In genomic region chr5:75635385-75635784, GRCm38 (mm10) we compare ENCODE assay signal across 13 mouse cellular contexts.
DNase-seq lines count a peak whose midpoint lies in the region; ATAC-seq and TF ChIP-seq lines count a peak whose summit lies in the region.
"Had no signal": no experiment of that assay in that cellular context is flagged by ENCODE, and none has a peak within 500 bp of the region (broad histone marks: within the 10 kb centered on the region; RNA-seq: fewer than 3 reads in every experiment).

No protein-coding gene starts in this region.

- H3K27ac ChIP-seq in forebrain, postnatal 0 days (ENCODE audit: low read depth, low read length), result no peak overlapping the region
- no peak overlapping the region for H3K27ac ChIP-seq in forebrain, embryonic 15.5 days (replicated peaks)
- H3K27ac ChIP-seq: embryonic facial prominence, embryonic 10.5 days; forebrain, embryonic 10.5 days had no signal

- WGBS in forebrain, postnatal 0 days, result 41% methylated on average over 12 of the region's 12 CpGs
- 44% methylated on average over 12 of the region's 12 CpGs for WGBS in forebrain, embryonic 15.5 days

- H3K4me1 ChIP-seq in forebrain, postnatal 0 days (ENCODE audit: insufficient read depth), result no peaks in the 10 kb centered on the region
- H3K4me1 ChIP-seq in forebrain, embryonic 15.5 days, result peaks cover 7% of the 10 kb centered on the region
- H3K4me1 ChIP-seq: forebrain, embryonic 10.5 days had no signal

- H3K27me3 ChIP-seq in forebrain, postnatal 0 days (ENCODE audit: insufficient read depth, low read length), result no peaks in the 10 kb centered on the region
- no peaks in the 10 kb centered on the region for H3K27me3 ChIP-seq in forebrain, embryonic 15.5 days

- intact Hi-C loops in left cerebral cortex, postnatal 14 days (cut with DNase I), result no loop called here

- no peak for DNase-seq in forebrain, postnatal 0 days
- peak; percentile 29 to 39 for DNase-seq in right cerebral cortex, adult 2 months (ENCODE audit: low spot score in 2 of 2)
- no peak for DNase-seq in right cerebral cortex, postnatal 4 days
- DNase-seq in left cerebral cortex, postnatal 14 days (ENCODE audit: low spot score in 2 of 2), result peak; percentile 11 to 54
- peak; percentile 42 for DNase-seq in telencephalon, adult 2 months (ENCODE audit: low read depth, low spot score)
- DNase-seq in lung, postnatal 4 days, result no peak
- no peak for DNase-seq in kidney, adult 11 months
- DNase-seq: lung, postnatal 14 days; thymus, adult 18-20 months had no signal

- no peak overlapping the region for H3K4me3 ChIP-seq in forebrain, postnatal 0 days (ENCODE audit: low read depth, low read length)
- no peak overlapping the region for H3K4me3 ChIP-seq in forebrain, embryonic 15.5 days
- H3K4me3 ChIP-seq: embryonic facial prominence, embryonic 10.5 days; forebrain, embryonic 10.5 days had no signal

- ATAC-seq in forebrain, postnatal 0 days, result peak; percentile 27
- no peak; the same call in 1 of the 2 replicates for ATAC-seq in forebrain, embryonic 15.5 days (replicated peaks)

- H3K9ac ChIP-seq in forebrain, postnatal 0 days, result no peak overlapping the region
- no peak overlapping the region for H3K9ac ChIP-seq in forebrain, embryonic 15.5 days (replicated peaks)

- H3K9me3 ChIP-seq in forebrain, postnatal 0 days (ENCODE audit: low read length), result no peaks in the 10 kb centered on the region
- no peaks in the 10 kb centered on the region for H3K9me3 ChIP-seq in forebrain, embryonic 15.5 days
- H3K9me3 ChIP-seq: embryonic facial prominence, embryonic 10.5 days; forebrain, embryonic 10.5 days had no signal

- no peak overlapping the region for H3K4me2 ChIP-seq in forebrain, postnatal 0 days (ENCODE audit: low read depth)
- H3K4me2 ChIP-seq in forebrain, embryonic 15.5 days (replicated peaks), result no peak overlapping the region
- H3K4me2 ChIP-seq: liver, embryonic 11.5 days had no signal

- no peaks in the 10 kb centered on the region for H3K36me3 ChIP-seq in forebrain, postnatal 0 days (ENCODE audit: insufficient read depth)
- H3K36me3 ChIP-seq in forebrain, embryonic 15.5 days, result no peaks in the 10 kb centered on the region

- TF ChIP-seq CTCF in forebrain, postnatal 0 days (IDR thresholded peaks at IDR 0.05; ENCODE audit: low read depth), result no peak

Comparison
In these comparisons a context has a peak if more than half of its experiments do, and no peak if none do; other contexts are left out.
1. DNase-seq: peak in right cerebral cortex, adult 2 months (2 of 2), left cerebral cortex, postnatal 14 days (2 of 2) and telencephalon, adult 2 months (single experiment); none in forebrain, postnatal 0 days (single experiment), right cerebral cortex, postnatal 4 days (single experiment), lung, postnatal 4 days (0 of 2) and kidney, adult 11 months (single experiment).